Mouse (Mus musculus) ES-CJ7 (cell line): ENCODE data around the gene Agpat3.

Experiments used
- DNase-seq: peaks from one replicate; pipeline ENCODE4 v3.0.0; 2011; ENCODE audit warnings: low read depth, low spot score

Gene Agpat3

DNA sequence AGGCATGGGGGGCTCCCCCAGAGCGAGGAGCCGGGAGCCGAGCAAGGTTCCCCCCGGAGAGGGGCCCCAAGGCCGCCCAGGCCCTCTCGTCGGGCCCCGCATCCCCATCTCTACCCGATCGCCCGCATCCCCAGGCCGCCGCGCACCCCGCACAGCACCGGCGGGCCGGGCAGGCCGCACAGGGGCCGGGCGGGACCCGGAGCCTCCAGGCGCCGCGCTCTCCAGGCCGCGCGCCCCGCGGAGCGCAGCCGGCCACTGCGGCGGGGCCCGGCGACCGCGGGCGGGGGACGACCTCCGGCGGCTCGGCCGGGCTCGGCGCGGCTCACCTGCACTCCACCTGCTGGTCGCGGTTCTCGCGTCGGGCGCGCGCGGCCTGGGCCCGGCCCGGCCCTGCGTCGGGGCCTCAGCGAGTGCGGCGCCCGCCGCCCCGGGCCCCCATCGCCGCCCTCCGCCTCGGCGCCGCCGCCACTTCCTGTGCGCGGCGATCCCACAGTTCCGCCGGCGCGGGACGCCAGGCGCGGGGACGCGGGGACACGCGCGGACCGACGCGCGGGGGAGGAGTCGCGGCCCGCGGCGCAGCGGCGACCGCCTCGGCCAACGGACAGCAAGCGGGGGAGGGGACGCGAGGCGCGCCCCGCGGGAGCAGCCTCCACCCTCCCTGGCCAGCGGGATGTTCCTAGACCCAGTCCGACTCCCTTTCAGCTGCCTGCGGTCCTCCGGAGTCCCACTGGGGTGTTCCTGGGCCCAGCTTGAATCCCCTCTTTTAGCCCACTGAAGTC, at the start of gene Agpat3:
Gene Agpat3, minus strand, starts transcription at position 603 of the 779 bp plus-strand sequence.
- peak; percentile 17 for DNase-seq

DNA sequence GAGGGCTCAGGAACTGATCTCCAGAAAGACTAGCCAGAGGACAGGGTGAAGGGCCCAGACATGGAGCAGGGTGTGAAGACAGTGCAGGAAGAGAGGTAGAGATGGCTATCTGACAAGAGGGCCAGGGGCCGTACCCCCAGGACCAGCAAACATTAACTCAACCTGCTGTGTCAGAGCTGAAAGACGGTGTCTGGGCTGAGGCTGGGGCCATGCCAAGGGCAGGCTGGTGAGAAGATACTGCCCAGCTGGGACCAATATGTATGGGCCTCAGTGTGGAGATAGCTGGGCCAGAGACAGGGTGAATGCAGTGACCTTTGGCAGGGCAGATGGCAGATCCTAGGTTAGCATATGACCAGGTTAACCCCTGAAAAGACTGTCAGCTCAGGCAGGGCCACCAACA, 48.8 kb upstream of the Agpat3 start:
- DNase-seq, result no peak

DNA sequence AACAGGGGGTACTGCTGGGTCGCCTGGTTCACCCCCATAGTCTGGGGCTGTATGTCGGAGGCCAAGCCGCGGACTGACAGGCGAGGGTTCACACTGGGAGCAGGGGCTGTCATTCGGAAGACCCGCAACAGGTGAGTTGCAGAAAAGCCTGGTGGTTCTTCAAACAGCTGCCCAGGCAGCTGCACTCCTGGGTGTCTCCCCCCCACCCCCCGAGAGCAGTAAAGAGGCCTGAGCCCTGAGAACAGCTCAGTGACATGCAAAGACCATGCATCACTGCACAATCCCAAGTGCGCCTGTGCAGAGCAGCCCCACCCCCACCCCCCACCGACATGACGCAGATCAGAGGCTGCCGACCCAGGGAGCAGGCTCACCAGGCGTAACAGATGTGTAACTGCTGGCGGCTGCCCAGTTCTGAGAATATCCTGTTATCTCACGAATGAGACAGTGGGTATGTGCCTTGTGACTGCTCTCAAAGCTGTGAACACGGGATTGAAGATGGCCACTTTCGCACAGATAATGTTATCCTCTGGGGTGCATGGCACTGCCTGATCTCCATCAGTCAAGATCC, 46.9 kb upstream of the Agpat3 start:
- DNase-seq, result no peak

DNA sequence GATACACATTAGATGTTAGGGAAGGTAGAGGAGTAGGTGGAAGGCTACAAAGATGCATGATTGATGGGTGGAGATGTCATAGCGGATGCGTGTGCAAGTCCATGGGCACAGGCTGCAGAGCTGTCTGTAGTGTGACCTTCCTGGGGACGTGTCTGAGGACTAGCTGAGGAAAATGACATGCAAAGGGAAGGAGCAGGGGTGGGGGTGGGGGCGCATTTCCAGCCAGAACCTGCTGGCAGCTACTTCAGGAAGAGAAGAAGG, 44.3 kb upstream of the Agpat3 start:
- no peak for DNase-seq

DNA sequence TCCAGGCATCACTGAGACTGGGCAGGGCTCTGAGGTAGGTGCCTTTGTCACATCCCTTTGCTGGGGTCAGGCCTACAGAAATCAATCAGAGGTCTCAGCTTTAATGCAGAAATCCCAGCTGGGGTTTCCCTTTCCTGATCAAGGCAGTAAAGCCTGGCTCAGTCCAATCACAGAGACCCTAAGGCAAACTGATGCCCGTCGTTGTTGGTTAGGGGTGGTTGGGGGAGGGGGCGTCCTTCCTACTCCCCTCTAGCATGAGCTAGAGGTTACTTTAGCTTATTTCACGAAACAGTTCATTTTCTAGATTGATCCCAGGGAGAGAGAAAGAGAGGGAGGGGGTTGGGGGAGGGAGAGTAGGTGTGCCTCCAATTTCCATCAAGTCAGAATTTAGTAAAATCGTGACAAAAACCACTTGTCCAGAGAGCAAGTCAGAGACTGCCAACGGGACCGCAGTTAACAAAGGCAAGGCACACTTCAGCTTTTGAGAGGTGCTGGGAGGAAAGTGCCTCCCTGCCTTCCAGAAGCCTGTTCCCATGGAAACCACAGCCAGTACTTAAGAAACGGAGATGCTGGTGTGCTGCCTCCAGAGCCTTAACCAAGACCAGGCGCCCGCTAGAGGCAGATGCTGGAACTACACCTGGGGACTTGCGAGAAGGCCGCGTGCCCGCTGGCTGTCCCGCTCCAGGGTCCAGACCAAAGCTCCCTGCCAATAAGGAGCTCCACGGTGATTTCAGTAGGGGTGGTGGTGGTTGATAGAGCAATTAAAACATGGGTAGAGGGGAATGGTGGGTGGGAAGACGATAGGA, 43.7 kb upstream of the Agpat3 start:
- peak; percentile 97 for DNase-seq

DNA sequence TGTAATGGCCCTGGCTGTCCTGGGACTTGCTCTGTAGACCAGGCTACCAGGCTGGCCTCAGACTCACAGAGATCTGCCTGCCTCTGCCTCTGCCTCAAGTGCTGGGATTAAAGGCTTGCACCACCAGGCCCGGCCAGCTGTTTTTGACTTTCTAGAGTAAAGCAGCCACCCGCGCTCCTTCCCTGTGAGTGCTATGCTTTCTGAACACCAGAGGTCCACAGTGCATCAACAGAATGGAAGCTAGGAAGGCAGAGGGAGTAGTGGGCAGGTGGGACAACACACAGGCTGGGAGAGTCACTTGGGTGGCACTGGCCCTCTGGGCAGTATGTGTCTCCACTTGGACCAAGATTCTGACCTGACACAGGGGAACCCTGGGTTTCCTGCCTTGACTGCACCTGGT, 43.1 kb upstream of the Agpat3 start:
- no peak for DNase-seq

DNA sequence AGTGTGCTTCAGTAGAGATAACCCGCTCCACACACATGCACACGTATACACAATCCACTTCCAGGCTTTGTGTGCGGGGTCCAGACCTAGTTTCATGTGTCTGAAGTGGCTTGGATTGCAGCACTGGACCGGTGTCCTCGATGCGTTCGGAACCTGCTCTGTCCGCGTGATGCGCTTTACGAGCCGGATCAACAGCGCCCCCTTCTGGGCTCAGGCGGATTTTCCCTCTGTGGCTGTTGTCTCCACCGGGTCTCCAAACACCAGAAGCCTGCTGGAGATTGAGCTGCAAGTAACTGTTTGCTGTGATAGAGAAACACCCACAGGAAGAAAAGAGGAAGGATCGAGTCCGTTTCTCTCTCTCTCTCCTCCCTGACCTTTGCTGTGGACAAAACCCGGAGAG, 39.8 kb upstream of the Agpat3 start:
- peak; percentile 73 for DNase-seq

DNA sequence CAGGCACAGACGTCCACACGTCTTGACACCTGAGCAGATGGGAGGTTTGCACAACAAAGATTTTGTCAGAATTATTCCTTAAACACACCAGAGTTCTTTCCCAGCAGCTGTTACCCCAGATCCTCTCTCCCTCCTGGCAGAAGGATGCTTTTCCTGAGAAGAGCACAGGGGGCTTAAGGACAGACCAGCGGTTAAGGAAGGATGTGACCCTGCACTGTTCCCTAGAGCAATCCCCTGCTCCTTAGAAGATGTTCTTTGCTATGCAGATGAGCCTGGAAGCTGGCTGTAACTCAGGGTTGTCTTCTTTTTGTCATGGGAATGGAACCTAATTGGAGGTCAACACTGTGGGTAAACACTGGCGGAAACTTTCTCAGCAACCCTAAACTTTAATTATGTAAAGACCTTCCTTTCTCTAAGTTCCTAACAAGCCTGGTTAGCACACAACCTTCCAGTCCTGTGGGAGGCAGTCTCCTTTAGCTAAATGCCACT, 38.7 kb upstream of the Agpat3 start:
- DNase-seq, result peak; percentile 93

DNA sequence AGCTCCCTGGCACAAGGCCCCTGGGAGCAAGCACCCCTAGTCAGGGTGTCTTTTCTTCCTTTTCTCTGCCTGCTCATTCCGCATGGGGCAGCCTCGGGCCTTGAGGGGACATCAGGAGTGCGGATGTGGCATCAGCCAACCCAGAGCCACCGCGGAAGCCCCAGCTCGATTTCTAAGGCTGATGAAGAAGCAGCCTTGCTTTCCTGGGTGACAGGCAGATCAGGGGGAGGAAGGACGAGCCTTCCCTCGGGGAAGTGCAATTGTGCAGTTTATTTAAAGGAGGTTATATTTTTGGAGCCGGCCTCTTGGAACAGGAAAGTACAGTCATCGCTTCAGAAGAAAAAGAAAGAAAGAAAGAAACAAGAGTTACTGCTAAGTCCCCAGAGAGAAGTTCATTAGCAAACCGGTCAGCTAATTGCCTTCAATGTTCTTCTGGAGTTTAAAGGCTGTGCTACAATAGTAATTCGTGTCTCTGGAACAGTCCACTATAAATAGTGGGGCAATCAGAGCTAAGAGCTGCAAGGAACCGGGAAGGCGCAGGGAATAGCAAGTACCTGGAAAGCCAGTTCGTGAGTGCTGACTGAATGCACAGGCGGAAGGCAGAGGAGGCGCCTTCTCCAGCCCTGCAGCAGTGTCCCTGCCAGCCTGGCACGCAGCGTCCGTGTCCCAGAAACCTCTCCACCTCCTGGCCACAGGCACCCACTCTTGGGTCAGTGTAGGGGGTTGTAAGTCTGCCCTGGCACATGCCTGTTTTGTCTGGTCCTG, 36.1 kb upstream of the Agpat3 start:
- no peak for DNase-seq

DNA sequence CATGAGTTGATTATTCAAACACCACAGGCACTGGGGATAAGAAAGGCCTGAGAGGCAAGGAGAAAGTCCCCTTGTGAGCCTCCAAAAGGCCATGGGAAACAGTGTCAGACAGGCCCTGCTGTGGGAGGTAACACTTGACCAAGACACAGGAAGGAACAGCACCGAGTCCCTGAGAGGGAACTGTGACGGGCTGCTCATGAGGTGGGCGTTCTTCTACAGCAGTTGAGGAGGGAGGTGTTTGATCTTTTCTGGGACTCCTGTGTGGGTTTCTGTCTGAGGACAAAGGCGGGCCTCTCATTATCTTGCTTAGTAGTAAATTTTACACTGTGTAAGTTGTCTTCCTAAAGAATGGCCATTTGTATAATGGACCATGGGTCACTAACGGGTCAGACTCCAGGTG, 33.2 kb upstream of the Agpat3 start:
- DNase-seq, result no peak

DNA sequence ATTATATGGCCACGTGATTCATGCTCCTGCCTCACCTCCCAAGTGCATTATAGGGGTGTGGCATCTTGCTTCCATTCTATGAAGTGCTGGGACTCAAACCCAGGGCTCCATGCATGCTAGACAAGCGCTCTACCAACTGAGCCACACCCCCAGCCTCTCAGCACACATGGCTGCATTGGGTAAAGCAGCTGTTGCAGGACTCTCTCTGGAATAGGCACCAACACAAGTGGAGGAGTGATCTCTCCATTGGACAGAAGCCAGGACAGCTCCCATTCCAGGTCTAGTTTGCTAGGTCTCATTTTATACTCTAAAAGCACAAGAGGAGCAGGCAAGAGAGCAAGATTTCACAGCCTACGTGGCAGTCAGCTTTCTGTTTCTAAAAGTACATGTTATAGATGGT, 31.3 kb upstream of the Agpat3 start:
- no peak for DNase-seq

DNA sequence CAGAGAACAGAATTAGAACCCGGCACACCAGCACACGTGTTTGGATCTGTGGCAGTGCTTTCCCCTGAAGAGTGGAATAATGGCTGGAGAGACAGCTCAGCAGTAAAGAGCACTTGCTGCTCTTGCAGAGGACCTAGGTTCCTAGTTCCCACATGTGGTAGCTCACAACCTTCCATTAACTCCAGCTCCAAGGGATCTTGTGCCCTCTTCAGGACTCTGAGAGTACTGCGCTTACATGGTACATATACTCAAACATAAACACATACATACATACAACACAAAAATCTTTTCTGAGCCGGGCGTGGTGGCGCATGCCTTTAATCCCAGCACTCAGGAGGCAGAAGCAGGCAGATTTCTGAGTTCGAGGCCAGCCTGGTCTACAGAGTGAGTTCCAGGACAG, 26.2 kb upstream of the Agpat3 start:
- peak; percentile 70 for DNase-seq

DNA sequence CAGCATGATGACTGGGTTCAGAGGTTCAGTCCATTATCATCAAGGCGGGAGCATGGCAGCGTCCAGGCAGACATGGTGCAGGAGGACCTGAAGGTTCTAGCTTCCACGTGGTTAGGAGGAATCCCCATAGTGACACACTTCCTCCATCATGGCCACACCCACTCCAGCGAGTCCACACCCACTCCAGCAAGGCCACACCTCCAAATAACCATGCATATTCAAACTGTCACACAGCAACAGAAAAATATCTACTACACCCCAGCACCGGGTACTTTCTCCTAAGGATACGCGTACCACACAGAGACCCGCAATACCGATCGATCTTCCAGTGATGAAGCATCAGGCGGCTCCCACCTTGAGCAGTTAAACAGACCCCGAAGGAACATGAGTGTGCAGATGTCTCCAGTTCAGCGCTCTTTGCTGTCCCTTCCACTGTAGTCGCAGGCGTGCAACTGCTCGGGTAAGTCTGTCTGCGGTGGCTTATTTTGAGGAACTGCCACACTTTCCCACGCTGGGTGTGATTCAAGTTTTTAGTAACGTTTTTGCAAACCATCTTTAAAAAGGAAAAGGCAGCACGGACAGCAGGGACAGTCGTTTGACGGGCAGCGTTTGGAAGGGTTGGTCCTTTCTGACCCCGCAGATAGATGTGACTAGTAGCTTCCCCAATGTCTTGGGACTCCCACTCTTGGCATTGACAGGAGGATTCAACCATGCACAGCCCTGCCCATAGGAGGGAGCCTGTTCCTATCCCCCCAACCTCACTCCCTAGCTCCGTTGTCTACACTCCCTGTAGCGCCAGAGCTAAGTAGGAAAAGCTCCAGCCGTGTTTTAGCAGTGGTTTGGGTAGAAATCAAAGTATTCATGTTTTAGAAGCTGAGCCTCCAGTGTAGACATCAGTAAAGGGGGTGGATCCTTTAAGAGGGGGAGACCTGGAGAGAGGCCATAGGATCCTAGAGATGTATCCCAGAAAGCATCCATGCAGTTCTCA, 20.7 kb upstream of the Agpat3 start:
- peak; percentile 76 for DNase-seq

DNA sequence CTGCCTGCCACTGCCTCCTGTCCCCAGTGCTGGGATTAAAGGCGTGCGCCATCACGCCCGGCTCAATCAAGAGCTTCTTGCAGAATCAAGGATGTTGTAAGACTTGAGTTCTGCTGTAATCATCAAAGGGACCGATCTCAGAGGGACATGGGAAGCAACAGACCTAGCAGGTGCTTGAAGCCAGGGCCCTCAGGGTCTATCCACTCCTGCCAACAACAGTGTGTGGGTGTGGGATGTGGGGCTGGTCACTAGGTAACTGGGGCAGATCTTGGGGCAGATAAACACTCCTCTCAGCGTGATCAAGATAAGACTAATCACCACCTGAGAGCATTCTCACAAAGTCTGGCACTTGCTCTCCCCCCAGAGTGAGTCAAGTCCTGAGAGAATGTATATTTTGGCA, 19.5 kb upstream of the Agpat3 start:
- no peak for DNase-seq

DNA sequence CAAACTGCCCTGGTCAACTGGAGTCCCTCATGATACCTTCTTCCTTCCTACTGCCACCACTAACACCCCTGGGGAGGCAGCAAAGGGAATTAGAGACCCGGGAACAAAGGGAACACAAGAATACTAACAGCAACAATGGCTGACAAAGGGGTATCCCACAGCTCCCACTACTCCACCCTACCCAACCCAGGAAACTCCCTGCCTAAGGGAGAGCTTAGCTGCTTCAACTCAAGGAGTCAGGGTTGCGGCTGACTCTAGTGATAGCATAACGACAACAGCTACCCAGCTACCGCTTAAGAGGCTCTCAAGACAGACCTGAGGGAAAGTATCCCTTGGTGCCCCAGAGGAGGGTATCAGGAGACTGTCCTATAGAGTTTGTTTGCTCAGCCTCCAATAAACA, 15.3 kb upstream of the Agpat3 start:
- DNase-seq, result peak; percentile 67

DNA sequence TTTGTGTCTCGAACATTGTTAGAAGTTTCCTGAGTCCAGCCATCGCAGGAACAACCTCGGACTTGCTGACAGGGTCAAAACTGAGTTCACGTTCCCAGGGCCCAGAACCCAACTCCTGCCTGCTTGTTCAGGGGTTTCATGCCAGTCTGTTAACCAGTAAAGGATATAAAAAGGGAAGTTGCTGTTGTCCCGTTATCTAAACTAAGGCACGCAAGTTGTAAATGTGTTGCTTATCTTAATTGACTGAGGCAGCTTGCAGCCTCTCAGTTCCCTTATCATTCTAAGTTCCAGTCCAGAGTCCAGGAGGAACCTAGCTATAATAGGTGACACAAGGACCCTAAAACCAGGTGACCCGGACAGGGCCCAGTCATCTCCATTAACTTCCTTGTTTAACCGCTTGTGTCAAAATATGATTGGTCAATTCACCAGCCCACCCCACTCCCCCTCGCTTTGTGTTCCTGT, 14.6 kb upstream of the Agpat3 start:
- no peak for DNase-seq

DNA sequence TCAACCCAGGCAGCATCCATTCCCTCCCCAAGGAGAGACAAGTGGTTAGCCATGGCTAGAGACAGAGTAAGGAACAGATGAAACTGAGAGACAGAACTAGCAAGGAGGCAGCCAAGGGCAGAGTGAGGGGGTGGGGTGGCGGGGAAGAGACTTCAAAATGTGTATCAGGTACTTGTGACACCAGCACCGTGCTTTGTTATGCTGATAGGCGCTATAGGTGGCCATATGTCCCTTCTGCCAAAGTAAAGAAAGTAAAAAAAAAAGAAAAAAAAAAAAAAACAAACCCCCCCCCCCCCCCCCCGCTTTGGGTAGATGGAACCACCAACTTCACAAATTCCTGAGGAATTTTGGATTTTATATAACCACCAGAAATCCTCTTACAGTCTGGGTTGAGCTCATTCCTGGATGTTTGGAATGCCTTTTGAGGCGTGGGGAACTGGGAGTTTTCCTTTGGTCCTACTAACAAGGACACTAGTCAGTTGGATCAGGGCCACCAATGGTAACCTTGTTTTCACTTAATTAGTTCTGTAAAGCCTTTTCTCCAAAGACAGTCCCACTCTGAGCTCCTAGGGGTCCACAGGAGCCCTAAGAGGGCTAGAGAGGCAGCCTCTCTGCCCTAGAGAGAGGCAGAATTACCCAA, 14.0 kb upstream of the Agpat3 start:
- DNase-seq, result peak; percentile 88

DNA sequence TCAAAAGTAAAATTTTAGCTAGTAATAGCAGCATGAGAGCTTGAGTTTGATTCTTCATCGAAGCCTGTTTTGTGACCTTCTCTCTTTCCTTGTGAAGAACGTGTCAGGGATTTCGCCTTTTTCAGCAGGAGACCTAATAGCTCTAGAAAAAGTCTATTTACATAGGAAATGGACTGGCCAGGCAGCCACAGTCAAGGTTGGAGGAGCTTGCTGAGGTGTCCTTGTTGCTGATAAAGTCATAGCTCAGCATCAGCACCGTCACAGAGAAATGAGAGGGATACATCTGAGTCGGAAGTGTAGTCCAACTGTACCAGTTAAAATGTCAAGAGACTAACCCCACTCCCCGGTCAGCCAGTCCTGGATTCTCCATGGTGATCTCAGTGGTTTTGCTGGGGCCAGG, 13.3 kb upstream of the Agpat3 start:
- peak; percentile 46 for DNase-seq

DNA sequence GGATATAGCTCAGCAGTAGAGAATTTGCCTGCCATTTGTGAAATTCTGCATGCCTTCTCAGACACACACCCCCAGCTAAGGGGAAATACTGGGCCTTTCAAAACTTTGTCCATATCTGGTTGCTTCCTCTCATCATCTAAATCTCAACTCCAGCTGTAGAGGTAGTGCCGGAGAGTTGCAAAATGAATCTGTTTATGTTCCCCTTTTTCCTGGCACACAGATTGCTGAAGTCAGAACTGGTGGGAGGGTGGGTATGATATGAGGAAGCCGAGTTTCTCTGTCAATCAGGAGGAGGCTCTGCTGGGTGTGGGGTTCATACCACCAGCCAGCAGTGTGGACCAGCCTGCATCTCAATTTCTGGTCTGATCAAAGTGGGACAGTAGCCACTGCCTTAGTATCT, 11.8 kb upstream of the Agpat3 start:
- no peak for DNase-seq

DNA sequence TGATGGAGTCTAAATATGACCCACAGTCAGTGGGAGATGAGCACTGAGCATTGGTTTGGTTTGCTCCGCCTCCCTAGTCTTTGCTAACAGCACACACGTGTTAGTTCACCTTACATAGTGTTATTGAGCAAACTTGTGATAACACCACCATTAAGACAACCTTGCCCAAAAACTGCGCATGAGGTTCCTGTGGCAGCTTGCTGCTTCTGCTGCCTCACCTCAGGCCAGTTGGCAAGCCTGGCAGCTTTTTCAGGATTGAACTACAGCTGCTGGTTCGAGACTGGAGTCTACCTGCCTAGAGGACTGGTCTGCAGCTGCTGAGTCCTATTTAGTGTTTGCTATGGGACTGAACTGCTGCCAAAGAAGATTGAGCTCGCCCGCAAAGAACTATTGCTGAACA, 11.1 kb upstream of the Agpat3 start:
- no peak for DNase-seq
